Mouse (Mus musculus): ENCODE results near the gene Gm19684.

GRCm38 (mm10) chr17:36167306-36168038, 46.0 kb downstream of the Gm19684 start:
- no peak for TF ChIP-seq POLR2A (IDR thresholded peaks at IDR 0.05; ENCODE audit: low read depth, low read length)
- TF ChIP-seq CTCF (IDR thresholded peaks at IDR 0.05; ENCODE audit: extremely low read depth, insufficient read depth, insufficient read length, insufficient replicate concordance) = no peak

Measured in spleen, adult 2 months (tissue).